Mouse (Mus musculus) hindbrain, embryonic 14.5 days (tissue): ENCODE measurements around the gene Tmem259. TPM values are rescaled to one million over a fixed set of nuclear protein-coding genes. Genes with fewer than 3 reads are reported as not detected.
A peak's percentile ranks its signal among the peaks of the same experiment; 100 is the strongest.

Experiments used
- ATAC-seq: fragments of 200-750 bp; cut with Nextera tagmentation; 2 replicates; pipeline ENCODE4 v1.8.0; 2017; ENCODE audit warnings: moderate number of reproducible peaks, mild to moderate bottlenecking, moderate TSS enrichment, moderate library complexity; ENCODE audit not compliant: low FRiP score
- DNase-seq: peaks from one replicate; pipeline ENCODE4 v3.0.0-alpha.2; 2015; ENCODE audit warnings: low spot score
- H3K27ac ChIP-seq: fragments of 300-500 bp; sonication (generic); 2 replicates; pipeline ENCODE4 v1.5.1; 2014; ENCODE audit warnings: mild to moderate bottlenecking, moderate library complexity
- H3K27me3 ChIP-seq: fragments of 300-500 bp; sonication (generic); 2 replicates; pipeline ENCODE4 v1.6.1; 2014; ENCODE audit warnings: mild to moderate bottlenecking, low read length, mixed read lengths; ENCODE audit not compliant: control insufficient read depth, insufficient read depth
- H3K36me3 ChIP-seq: fragments of 300-500 bp; sonication (generic); replicated peaks from 2 replicates; pipeline ENCODE4 v1.6.1; 2014; ENCODE audit not compliant: control insufficient read depth, insufficient read depth
- H3K4me1 ChIP-seq: fragments of 300-500 bp; sonication (generic); replicated peaks from 2 replicates; pipeline ENCODE4 v1.6.1; 2014; ENCODE audit warnings: antibody characterized with exemption, low read length, mixed read lengths; ENCODE audit not compliant: control insufficient read depth, insufficient read depth
- H3K4me2 ChIP-seq: fragments of 300-500 bp; sonication (generic); replicated peaks from 2 replicates; pipeline ENCODE4 v1.6.1; 2014; ENCODE audit warnings: mild to moderate bottlenecking, moderate library complexity
- H3K4me3 ChIP-seq: fragments of 300-500 bp; sonication (generic); replicated peaks from 2 replicates; pipeline ENCODE4 v1.5.1; 2014; ENCODE audit warnings: mild to moderate bottlenecking, low read length
- H3K9ac ChIP-seq: fragments of 300-500 bp; sonication (generic); 2 replicates; pipeline ENCODE4 v1.6.1; 2014
- H3K9me3 ChIP-seq: fragments of 300-500 bp; sonication (generic); 2 replicates; pipeline ENCODE4 v1.6.1; 2016; ENCODE audit warnings: low read length; ENCODE audit not compliant: control insufficient read depth
- whole genome bisulfite sequencing: fragments of 180-500 bp; shearing (Covaris S2); extraction: QIAGEN DNeasy Blood & Tissue Kit; methylation state at CpG from one replicate; pipeline ENCODE4 v1.1.7; 2014; 5-methylcytosine and 5-hydroxymethylcytosine counted together
- polyA plus RNA-seq: library from polyadenylated mRNA; unstranded; fragments of >200 nt; fragmentation: Nextera tagmentation; extraction: Ambion mirVana; gene quantifications from 2 replicates; pipeline ENCODE4 v1.2.1, GENCODE M21; 2014

Gene Tmem259
- polyA plus RNA-seq, 1 experiment from 2014 or later = 22.8 TPM

DNA sequence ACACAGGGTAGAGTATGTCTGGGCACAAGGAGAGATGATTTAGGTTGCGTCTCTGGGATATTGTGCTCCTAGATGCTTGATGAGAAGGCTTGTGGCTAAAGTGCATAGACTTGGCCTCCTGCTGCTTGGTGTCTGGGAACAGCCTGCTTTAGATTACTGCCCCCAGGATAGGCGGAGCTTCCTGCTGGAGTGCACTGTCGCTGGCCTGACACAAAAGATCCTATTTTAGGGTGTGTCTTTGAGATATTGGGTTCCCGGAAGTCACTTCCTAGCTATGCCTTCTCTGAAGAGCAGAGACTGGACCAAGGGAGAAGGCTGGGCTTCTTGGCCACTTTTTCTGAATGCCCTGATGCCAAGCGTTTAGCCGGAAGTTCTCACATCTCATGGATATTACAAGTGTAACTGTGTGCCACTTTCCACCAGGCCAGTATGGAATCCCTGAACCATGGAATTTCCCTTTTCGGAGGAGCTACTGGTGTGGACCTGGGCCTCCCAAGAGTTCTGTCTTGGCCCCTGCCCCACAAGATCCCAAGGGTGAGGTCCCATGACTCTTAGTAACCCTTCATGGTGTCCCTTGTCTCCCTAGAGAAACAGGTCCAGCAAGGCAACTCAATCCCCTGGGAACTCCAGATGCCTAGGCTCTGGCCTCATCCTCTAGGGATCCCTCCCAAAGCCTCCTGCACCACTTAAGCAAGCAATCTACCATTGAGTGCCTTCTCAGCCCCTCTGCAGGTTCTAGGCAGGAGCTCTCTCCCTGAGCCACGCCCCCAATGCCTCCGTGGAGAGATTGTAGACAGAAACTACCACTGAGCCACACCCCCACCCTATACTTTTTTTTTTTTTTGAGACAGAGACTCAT lies 19.5 kb upstream of the Tmem259 start:
- Histone ChIP-seq H3K27me3 (peaks cover 31% of the 10 kb centered on the region), H3K9me3 (no peaks in the 10 kb centered on the region), H3K4me3 (no peak overlapping the region), H3K4me1 (no peaks in the 10 kb centered on the region), H3K9ac (no peak overlapping the region), H3K36me3 (no peaks in the 10 kb centered on the region), H3K27ac (no peak overlapping the region), H3K4me2 (no peak overlapping the region)
- ATAC-seq = no peak
- no peak for DNase-seq
- WGBS = 62% methylated on average over 9 of the region's 9 CpGs

DNA sequence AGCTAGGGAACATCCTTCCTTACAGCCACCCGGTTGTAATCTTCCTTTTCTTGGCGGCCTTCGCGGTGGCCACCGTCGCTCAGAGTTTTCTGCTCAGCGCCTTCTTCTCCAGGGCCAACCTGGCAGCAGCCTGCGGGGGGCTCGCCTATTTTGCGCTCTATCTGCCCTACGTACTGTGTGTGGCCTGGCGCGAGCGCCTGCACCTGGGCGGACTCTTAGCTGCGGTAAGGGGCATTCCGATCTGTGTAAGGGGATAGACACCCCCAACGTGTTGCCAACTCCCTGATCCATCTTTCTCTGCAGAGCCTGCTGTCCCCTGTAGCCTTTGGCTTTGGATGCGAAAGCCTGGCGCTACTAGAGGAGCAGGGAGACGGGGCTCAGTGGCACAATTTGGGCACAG lies 18.7 kb upstream of the Tmem259 start:
- no peak for ATAC-seq
- no peak for DNase-seq

DNA sequence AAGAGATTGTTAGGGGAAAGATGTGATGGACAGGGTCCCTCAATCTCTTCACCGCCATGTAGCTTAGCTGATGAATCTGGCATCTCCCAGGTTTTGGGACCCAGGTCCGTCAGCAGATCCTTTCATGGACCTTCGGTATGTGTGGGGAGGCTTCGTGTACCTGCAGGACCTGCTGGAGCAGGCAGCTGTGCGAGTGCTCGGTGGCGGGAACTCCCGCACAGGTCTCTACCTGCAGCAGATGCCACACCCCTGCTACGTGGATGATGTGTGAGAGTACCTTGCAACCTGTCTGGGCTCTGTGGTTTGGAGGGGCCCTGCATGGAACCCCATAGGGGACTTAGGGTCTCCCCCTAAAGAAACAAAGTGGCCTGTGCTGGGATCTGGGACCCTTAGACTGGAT lies 17.8 kb upstream of the Tmem259 start:
- H3K4me1 ChIP-seq = peaks cover 10% of the 10 kb centered on the region; the same call in 1 of the 2 replicates
- H3K9ac ChIP-seq = no peak overlapping the region
- ATAC-seq = no peak
- no peaks in the 10 kb centered on the region for H3K9me3 ChIP-seq
- peaks cover 31% of the 10 kb centered on the region for H3K27me3 ChIP-seq
- no peak overlapping the region for H3K4me3 ChIP-seq
- 73% methylated on average over 9 of the region's 9 CpGs for WGBS
- no peaks in the 10 kb centered on the region for H3K36me3 ChIP-seq
- no peak for DNase-seq
- no peak overlapping the region for H3K27ac ChIP-seq
- H3K4me2 ChIP-seq = no peak overlapping the region

More for the DNA sequence above, 18.7 kb upstream of the Tmem259 start:
- H3K27ac ChIP-seq = no peak overlapping the region
- no peak overlapping the region for H3K4me3 ChIP-seq
- H3K9ac ChIP-seq = no peak overlapping the region
- no peaks in the 10 kb centered on the region for H3K36me3 ChIP-seq
- H3K4me2 ChIP-seq = no peak overlapping the region
- peaks cover 31% of the 10 kb centered on the region for H3K27me3 ChIP-seq
- peaks cover 7% of the 10 kb centered on the region; the same call in 1 of the 2 replicates for H3K4me1 ChIP-seq
- H3K9me3 ChIP-seq = no peaks in the 10 kb centered on the region
- 25% methylated on average over 21 of the region's 21 CpGs for WGBS

DNA sequence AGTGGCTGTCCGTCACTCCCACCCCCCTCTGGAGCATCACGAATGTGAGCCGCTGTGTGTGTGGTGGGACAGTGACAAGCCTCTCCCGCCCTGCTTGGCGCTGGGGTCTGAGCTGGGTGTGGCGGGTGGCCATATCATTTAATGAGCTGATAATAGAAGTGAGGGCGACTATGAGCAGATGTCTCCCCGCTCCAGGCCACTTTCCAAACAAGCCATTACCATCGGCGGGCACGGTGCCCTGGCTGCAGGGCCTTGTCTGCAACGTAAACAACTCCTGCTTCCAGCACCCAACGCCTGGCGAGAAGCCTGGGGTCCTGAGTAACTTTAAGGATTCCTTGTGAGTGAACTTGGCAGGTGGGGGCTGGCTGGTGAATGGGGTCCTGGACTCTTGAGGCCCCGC lies 13.7 kb upstream of the Tmem259 start:
- Histone ChIP-seq H3K9ac (peak overlapping the region; percentile 50), H3K27me3 (peaks cover 22% of the 10 kb centered on the region), H3K36me3 (no peaks in the 10 kb centered on the region), H3K4me1 (peaks cover 10% of the 10 kb centered on the region; the same call in 1 of the 2 replicates), H3K9me3 (no peaks in the 10 kb centered on the region), H3K4me3 (peak overlapping the region; percentile 39), H3K4me2 (peak overlapping the region; percentile 60), H3K27ac (no peak overlapping the region)
- WGBS = 5% methylated on average over 15 of the region's 15 CpGs
- DNase-seq (no peak), ATAC-seq (no peak)

DNA sequence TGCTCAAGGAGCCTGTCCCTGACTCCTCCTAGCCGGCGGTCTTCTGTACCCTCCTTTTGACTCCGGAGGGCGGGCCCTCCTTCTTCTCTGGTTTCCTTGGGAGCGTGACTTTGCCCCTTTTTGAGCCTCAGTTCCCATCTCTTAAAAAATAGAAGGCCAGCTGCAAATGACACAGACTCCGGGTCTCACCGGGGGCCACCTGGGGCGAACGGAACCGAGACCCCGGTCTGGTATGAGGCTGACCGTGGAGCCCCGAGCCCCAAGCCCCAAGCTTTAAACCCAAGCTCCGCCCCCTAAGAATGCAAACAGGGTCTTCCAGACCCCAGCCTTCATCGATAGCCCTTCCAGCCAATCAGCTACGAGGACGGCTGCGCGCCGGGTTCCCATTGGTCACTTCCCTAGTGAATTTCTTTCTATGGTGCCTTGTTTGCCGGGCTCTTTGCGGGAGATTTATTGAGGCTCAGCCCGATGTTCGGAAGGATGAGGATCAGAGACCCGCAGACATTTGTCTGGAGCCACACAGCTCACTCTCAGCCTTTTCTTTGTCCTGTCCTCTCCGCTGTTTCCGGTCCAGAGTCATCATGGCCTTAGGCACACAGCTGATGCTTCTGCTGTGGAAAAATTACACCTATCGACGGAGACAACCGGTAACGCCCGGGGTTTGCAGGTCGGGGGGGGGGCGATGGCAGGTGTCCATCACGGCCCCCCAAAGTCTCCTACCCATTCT lies 13.1 kb upstream of the Tmem259 start:
- ATAC-seq = peak; percentile 79
- Histone ChIP-seq H3K36me3 (no peaks in the 10 kb centered on the region), H3K9me3 (no peaks in the 10 kb centered on the region), H3K27me3 (peaks cover 16% of the 10 kb centered on the region), H3K4me3 (peak overlapping the region; percentile 39), H3K9ac (peak overlapping the region; percentile 50), H3K4me1 (peaks cover 10% of the 10 kb centered on the region; the same call in 1 of the 2 replicates), H3K27ac (no peak overlapping the region), H3K4me2 (peak overlapping the region; percentile 60)
- DNase-seq = peak; percentile 86
- under 1% methylated on average over 35 of the region's 35 CpGs for WGBS

DNA sequence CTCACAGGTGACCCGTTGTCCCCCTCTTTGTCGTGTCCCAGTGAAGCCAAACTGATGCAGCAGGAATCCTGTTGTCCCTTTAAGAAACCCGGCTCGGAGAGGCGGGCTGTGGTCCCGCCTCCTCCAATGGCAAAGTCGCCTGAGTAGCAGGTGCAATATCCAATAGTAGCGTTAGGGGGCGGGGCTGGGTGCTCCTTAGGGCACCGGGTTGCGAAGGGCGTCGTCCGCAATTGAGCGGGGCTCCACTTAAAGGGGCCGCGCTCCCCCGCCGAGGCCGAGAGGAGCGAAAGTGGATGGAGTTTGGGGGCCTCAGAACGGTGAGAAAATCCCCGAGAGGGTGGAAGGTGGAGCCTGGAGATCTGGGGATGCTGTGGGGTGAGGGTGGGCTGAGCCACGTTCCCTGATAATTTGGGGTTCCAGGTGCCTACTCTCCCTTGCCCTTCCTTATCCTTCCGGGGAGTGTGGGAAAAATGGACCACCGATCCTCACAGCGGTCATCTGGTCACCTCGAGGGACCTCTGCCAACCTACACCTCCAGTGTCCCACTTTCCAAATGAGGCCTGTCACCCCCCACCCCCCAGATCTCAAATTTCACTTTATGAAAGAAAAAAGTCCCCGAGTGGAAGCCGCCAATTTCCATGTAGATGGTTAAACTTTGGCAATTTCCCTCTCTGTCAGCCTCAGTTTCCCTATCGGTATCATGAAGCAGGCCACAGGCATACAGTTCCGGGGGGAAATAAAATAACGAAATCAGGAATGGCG lies 12.3 kb upstream of the Tmem259 start, which contains the start of gene Abca7:
TSS of gene Abca7 (plus strand) at position 223 of the 762 bp plus-strand sequence.
- Histone ChIP-seq H3K4me1 (peaks cover 10% of the 10 kb centered on the region; the same call in 1 of the 2 replicates), H3K9ac (peak within 1 kb of the TSS; percentile 50), H3K27me3 (peaks cover 8% of the 10 kb centered on the region; the same call in 1 of the 2 replicates), H3K4me3 (peak within 1 kb of the TSS; percentile 39), H3K27ac (no peak within 1 kb of the TSS; the same call in 1 of the 2 replicates), H3K4me2 (peak within 1 kb of the TSS; percentile 60), H3K9me3 (0 out of 2 replicates have a peak, but pooled peaks cover 4% of the 10 kb centered on the region), H3K36me3 (no peaks in the 10 kb centered on the region)
- ATAC-seq = peak; percentile 90
- WGBS = under 1% methylated on average over 34 of the region's 34 CpGs
- peak; percentile 97 for DNase-seq

- H3K27me3 ChIP-seq = peaks cover 11% of the 10 kb centered on the region; the same call in 1 of the 2 replicates
- 0 out of 2 replicates have a peak overlapping the region, but pooled peaks have one; percentile 39 for H3K4me3 ChIP-seq
- no peak for DNase-seq
- H3K9ac ChIP-seq = no peak overlapping the region
- no peaks in the 10 kb centered on the region for H3K36me3 ChIP-seq
- peak overlapping the region; percentile 60; the same call in 1 of the 2 replicates for H3K4me2 ChIP-seq
- 90% methylated on average over 1 of the region's 1 CpGs for WGBS
- H3K27ac ChIP-seq = no peak overlapping the region
- peaks cover 10% of the 10 kb centered on the region; the same call in 1 of the 2 replicates for H3K4me1 ChIP-seq
- ATAC-seq = no peak
- H3K9me3 ChIP-seq = peaks cover 11% of the 10 kb centered on the region; the same call in 1 of the 2 replicates
Observed at GRCm38 (mm10) chr10:79995636-79996035, 11.5 kb upstream of the Tmem259 start.

- DNase-seq = no peak
- Histone ChIP-seq H3K4me1 (peaks cover 10% of the 10 kb centered on the region; the same call in 1 of the 2 replicates), H3K9ac (no peak overlapping the region), H3K4me3 (no peak overlapping the region), H3K27ac (no peak overlapping the region), H3K27me3 (peaks cover 17% of the 10 kb centered on the region), H3K9me3 (peaks cover 11% of the 10 kb centered on the region; the same call in 1 of the 2 replicates), H3K36me3 (no peaks in the 10 kb centered on the region), H3K4me2 (no peak overlapping the region)
- ATAC-seq = no peak
- WGBS = 84% methylated on average over 16 of the region's 16 CpGs
Observed at GRCm38 (mm10) chr10:79994397-79995115, 10.4 kb upstream of the Tmem259 start.
